Mouse (Mus musculus): ENCODE measurements around the gene Gm3285. TPM values are rescaled to one million over a fixed set of nuclear protein-coding genes. Genes with fewer than 3 reads are reported as not detected.

Gm3285 gene
- not detected in 2 replicates for polyA plus RNA-seq (2012; rRNA removed)

DNA sequence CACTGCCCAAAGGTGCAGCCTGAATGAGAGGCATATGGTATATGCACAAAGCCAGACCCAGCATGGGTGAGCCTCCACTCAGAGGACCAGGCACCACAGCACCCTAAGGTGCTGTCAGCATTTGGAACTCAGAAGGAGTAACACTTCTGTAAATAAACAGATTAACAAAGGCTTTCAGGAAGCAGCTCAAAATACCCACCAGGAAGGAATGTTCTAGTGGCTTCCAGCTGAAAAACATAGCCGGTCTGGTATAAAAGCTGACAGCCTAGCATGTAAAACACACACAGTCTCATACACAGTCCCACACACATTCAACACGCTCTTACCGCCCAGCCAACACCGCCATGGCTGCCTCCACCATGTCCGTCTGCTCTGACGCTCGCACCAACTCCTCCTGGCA lies at the start of gene Gm3285:
Gene Gm3285, plus strand, starts transcription at position 301 of the 400 bp plus-strand sequence.
- DNase-seq (ENCODE audit: extremely low spot score in 1 of 2, low spot score in 1 of 2): no peak

DNA sequence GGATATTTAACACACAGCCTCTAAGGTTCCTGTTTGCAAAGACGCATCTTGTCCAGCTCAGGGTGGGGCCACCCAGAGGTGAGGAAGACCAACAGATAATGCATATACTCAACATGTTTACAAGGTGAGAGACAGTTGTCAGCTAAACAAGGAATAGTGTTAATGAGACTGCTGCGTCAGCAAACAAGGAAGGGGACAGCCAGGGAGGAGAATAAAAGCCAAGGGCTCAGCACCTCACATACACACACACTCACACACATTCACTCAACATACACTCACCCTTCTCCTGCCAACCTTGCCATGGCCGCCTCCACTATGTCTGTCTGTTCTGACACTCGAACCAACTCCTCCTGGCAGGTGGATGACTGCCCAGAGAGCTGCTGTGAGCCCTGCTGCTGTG lies 47.4 kb upstream of the Gm3285 start, which contains the start of gene Gm2696:
Gene Gm2696, plus strand, starts transcription at position 301 of the 400 bp plus-strand sequence.
- DNase-seq (ENCODE audit: extremely low spot score in 1 of 2, low spot score in 1 of 2): no peak

DNA sequence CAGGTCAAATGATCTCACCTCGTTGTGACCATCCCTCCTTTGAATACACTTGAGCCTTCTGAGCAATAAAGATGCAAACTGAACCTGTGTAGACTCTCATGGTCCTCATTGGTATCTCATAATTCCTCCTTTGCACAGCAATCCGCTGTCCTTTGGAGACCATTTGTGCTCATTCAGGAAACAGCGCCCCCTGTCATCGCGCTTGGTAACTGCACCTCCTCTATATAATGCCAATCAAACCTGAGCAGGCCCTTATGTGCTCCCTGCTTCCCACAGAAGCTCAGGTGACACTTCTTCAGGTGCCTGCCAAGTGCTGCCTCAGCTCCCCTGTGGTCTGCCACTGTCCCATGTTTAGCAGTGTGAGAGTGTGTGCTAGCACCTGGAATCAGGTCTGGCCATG lies 46.3 kb upstream of the Gm3285 start:
- DNase-seq (ENCODE audit: extremely low spot score in 1 of 2, low spot score in 1 of 2): peak in 1 of 2 experiments; percentile 28

DNA sequence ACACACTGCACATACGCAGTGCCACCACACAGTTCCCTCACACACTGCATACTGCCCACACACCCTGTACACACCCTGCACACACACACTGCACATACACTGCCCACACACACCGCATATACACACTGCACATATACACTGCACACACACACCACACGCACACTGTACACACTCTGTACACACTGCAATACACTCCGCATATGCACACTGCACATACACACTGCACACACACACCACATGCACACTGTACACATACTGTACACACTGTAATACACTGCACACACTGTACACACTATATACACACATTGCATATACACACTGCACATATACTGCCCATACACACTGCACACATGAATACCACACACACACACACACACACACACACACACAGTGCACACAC lies 43.3 kb upstream of the Gm3285 start:
- no peak for DNase-seq (ENCODE audit: extremely low spot score in 1 of 2, low spot score in 1 of 2)

DNA sequence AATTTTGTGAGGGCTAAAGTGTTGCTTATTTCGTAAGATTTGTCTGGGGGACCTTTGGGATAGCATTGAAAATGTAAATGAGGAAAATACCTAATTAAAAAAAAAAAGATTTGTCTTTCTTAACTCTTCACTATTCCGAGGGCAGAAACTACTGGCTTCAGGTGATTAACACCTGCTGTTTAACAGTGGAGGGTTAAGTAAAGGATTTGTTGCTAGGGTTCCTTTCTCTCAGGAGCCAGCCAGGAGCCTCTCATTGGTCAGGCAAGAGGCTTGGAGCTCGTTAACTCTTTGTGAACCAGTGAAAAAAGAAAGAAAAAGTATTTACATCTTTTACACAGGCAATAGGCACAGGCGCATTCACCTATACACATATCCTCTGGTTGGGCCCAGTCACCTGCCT lies 42.6 kb upstream of the Gm3285 start:
- DNase-seq (ENCODE audit: extremely low spot score in 1 of 2, low spot score in 1 of 2): no peak

DNA sequence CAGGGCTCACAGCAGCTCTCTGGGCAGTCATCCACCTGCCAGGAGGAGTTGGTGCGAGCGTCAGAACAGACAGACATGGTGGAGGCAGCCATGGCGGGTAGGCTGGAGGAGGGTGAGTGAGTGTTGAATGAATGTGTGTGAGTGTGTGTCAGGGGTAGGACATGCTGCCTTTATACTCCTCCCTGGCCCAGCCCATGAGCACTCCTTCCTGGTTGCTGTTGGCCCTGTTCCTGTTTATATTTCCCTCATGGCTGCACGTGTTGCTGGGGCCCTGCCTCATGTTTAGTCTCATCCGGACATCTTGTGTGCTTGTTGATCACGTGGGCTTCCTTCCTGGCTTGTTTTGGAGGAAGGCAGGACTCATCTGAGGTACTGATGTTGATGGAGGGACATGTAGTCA lies 34.8 kb upstream of the Gm3285 start, which contains the start of gene Krtap10-4:
Gene Krtap10-4, minus strand, starts transcription at position 145 of the 400 bp plus-strand sequence.
- no peak for DNase-seq (ENCODE audit: extremely low spot score in 1 of 2, low spot score in 1 of 2)

DNA sequence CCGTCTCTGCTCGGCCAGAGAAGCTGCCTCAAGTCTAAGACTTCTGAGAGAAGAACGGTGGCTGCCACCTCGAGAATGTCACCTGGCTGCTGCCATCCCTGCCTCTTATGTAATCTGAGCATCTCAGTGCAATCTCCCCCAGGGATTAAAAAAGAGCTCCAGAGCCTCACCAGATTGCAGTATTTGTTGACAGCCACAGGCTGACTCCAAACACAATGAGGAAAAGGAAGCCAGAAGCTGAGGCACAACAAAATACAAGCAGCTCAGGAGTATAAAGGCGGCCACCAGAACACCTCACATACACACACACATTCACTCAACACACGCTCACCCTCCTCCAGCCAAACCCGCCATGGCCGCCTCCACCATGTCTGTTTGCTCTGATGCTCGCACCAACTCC lies 26.1 kb upstream of the Gm3285 start, which contains the start of gene Krtap10-10:
Gene Krtap10-10, plus strand, starts transcription at position 301 of the 400 bp plus-strand sequence.
- peak in 1 of 2 experiments; percentile 18 for DNase-seq (ENCODE audit: extremely low spot score in 1 of 2, low spot score in 1 of 2)

DNA sequence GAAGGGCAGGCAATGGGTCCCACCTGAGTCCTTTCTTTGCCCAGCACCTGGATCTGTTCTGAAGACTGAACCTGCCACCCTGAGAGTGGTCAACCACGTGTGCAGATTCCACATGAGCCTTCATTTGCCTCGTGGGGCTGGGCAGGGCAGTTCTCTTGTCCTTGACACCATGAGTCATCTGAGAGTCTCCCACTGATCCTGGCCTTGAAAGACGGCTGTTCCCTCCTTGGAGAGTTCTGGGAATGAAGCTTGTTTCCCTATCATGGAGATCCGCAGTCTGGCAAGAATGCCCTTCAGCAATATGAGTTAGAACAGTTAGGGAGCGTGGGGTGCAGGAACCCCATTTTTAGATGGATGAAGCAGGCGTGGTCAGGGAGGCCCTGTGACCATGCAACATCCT lies 22.8 kb upstream of the Gm3285 start:
- no peak for DNase-seq (ENCODE audit: extremely low spot score in 1 of 2, low spot score in 1 of 2)

DNA sequence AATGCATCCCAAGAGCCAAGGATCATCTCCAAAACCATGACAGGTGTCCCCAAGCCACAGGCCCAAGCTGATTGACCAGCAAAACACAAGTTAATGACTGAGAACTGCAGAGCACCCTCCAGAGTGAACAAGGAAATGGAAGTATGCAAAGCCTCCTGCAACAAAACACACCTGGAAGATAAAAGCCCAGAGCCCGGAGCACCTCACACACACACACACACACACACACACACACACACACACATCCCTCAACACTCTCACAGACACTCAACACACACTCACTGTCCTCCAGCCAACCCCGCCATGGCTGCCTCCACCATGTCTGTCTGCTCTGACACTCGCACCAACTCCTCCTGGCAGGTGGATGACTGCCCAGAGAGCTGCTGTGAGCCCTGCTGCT lies 15.3 kb upstream of the Gm3285 start, which contains the start of gene Gm36176:
Gene Gm36176, plus strand, starts transcription at position 301 of the 400 bp plus-strand sequence.
- DNase-seq (ENCODE audit: extremely low spot score in 1 of 2, low spot score in 1 of 2): no peak

DNA sequence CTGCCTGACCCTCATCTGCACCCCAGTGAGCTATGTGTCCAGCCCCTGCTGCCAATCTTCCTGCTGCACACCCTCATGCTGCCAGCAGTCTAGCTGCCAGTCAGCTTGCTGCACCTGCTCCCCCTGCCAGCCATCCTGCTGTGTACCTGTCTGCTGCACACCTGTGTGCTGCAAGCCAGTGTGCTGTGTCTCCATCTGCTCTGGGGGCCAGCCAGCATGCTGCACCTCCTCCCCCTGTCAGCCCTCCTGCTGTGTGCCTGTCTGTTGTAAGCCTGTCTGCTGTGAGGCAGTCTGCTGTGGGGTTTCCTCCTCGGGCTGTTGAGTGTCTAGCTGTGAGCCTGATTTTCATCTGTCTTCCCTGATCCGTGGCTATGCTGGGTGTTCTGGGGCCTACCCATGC lies 14.8 kb upstream of the Gm3285 start:
- no peak for DNase-seq (ENCODE audit: extremely low spot score in 1 of 2, low spot score in 1 of 2)

DNA sequence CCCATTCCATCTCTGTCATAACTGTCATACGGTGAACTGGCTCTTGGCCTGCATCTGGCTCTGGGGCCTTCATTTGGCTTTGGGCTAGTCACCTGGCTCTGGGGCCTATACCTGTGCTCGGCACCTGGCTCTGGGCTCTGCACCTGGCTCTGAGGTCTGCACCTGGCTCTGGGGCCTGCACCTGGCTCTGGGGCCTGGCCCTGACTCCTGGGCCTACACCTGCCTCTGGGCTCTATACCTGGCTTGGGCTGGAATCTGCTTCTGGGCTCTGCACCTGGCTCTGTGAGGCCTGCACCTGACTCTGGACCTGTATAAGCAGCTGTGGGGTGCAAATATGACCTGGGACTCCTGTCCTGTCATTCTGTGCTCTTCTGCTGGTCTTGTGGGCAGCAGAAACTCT lies 14.2 kb upstream of the Gm3285 start:
- no peak for DNase-seq (ENCODE audit: extremely low spot score in 1 of 2, low spot score in 1 of 2)

DNA sequence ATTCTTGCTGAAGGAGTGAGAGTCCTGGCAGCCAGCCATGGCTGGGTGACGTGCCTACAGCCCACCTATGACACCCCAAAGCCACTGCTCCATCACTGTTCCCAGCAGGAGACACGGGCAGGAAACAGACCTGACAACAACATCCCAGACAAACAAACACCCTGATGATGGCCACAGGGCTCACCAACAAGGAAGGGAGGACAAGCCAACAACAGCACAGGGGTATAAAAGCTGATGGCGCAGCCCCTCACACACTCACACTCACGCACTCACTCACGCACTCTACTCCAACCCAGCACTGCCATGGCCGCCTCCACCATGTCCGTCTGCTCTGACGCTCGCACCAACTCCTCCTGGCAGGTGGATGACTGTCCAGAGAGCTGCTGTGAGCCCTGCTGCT lies 9.2 kb upstream of the Gm3285 start, which contains the start of gene Gm10318:
Gene Gm10318, plus strand, starts transcription at position 301 of the 400 bp plus-strand sequence.
- DNase-seq (ENCODE audit: extremely low spot score in 1 of 2, low spot score in 1 of 2): no peak

DNA sequence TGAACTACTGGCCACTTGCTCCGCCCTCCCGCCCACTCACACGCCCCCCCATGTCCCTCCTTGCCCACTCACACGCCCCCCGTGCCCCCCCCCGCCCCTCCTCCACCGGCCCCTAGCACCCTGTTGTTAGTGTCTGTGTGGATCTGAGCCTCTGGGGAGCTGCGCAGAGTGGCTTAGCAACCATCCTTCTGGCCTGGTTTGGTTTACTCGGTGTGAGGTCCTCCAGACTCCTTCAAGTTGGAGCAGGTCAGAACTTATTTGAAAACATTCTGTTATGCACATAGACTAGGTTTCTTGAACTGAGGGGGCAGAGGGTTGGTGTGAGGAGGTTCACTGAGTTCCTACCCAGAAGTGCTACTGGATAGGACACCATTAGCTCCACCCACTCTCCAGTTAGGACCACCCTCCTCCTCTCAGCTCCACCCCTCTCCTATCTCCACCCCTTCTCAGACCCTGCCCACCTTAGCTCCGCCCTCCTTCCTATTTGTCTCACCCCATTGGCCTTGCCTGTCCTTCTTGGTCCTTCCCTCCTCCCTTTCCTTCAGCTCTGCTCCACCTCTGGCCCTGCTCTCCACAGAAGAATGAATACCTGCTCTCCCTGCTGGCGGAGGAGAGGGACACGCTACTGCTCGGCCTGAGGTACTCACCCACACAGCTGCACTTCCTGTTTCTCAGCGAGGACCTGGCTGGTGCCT lies 2.4 kb downstream of the Gm3285 start:
- no peak for DNase-seq (ENCODE audit: extremely low spot score in 1 of 2, low spot score in 1 of 2)

DNA sequence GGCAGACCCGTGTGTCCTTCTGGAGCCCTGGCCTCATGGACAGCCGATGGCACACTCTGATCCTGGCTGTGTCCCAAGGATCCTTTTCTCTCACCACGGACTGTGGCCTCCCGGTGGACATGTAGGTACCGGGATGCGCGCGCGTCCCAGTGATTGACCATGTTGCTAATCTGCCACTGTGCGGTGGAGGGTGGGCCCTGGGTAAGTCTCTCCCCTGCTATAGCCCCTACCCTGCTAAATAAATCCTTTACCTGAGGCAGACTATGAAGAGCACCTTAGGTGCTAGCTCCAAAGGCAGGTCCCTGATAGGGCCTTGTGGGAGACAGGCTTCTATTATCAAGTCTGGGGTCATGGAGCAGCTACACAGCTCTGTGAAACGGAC lies 3.0 kb downstream of the Gm3285 start:
- DNase-seq (ENCODE audit: extremely low spot score in 1 of 2, low spot score in 1 of 2): no peak

DNA sequence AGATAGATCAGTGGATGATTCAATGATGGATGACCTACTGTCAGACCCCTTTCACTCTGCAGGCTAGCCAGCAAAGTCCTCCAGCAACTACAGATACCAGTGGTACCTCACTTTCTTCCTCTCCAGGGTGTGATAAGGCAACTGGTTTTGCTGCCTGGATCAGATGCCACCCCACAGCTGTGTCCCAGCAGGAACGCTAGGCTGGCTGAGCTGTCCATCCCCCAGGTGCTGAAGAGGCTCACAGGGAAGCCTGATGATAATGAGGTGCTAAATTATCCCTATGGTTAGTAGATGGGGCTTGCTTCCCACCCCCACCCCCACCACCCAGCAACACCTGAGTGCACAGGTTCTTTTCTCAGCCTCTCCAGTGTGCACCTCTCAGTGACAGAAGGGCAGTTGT lies 5.8 kb downstream of the Gm3285 start:
- DNase-seq (ENCODE audit: extremely low spot score in 1 of 2, low spot score in 1 of 2): no peak

DNA sequence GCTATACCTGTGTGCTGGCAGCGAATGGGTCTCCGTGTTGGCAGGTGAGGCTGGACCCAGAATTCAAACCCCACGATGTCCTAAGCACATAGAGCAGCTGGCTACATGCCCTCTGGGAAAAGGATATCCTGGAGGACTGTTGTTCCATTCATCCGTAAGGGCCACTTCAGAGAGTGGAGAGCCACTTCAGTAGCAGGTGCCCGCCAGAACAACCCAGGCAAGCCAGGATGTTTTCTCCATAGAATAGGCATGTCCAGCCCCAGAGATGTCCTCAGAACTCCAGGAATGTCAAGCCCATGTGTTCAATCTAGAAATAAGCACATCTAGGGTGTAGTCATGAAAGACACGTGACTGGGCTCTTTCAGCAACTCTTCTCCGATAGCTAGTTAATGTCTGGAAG lies 7.9 kb downstream of the Gm3285 start:
- DNase-seq (ENCODE audit: extremely low spot score in 1 of 2, low spot score in 1 of 2): no peak

DNA sequence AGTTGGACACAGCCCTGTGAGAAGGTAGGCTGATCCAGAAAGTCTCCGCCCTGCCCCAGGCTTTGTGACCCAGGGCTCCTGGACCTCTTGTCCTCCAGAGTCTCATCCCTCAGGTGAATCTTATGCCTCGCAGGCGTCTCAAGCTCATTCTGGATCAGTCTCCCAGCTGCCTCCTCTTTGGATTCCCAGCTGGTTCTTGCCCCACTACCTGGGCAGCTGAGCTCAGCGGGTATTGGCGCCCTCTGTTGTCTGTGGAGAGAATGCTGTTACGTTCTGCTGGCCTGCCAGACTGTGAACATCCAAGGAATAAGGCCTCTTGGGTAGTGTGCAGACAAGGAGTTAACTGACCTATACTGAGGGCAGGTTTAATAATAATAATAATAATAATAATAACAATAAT lies 17.2 kb downstream of the Gm3285 start:
- DNase-seq (ENCODE audit: extremely low spot score in 1 of 2, low spot score in 1 of 2): peak in 1 of 2 experiments; percentile 68

DNA sequence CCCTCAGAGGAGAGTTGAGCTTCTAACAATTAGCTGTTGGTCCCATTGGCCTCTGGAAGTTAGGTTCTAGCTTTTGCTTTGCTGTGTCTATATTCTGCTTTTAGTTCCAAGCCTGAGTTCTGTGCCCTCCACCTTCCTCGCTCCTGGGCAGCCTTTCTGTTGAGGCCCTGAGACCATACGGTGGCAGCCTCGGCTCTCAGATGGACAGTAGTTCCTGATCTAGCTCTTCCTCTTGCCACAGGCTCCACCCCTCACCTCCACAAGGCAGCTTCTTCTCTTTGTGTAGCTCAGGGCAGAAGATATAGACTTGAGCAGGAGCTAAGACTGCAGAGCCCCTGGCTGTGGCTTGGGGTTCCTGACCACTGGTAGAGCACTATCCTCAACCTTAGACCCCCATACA lies 18.5 kb downstream of the Gm3285 start:
- no peak for DNase-seq (ENCODE audit: extremely low spot score in 1 of 2, low spot score in 1 of 2)

DNA sequence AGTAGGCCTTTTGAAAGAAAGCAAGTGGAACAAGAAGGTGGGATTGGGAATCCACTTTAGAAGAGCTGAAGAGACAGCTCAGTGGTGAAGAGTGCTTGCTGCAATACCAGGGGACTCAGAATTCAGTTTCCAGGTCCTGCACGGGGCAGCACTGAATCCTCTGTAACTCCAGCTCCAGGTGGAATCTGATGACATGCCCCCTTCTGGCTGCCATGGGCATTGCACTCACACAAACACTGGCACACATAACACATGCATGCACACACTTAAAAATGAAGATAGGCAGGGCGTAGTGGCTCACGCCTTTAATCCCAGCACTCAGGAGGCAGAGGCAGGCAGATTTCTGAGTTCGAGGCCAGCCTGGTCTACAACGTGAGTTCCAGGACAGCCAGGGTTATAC lies 20.8 kb downstream of the Gm3285 start:
- DNase-seq (ENCODE audit: extremely low spot score in 1 of 2, low spot score in 1 of 2): no peak

DNA sequence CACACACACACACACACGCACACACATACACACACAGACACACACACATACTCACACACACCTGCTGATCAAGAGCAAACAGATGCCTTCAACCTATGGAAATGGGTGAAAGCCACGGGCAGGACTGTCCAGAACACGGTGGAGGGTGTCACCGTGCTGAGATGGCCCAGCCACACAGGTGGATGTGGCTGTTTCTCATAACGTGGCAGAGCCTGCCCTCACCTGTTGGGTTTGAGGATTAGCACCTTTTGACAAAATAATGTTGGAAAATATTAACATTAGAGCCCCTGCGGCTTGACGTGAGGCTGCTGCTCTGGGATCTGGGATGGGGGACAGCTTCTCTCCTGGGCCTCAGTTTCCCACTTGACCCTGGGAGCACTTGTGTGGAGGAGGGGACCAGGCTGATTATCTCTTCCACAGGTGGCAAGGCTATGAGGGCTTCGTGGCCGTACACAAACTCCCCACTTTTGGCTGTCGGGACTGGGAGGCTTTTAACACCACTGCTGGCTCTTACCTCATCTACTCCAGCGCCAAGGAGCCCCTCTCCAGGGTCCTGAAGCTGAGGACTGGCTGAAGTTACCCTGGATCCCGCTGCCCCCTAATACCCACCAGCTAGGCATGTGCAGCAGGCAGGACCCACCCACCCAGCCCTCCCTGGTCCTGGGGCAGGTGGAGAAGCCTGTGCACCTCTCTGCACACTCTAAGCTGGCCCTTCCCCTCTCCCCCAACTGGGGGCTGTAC lies 24.4 kb downstream of the Gm3285 start:
- DNase-seq (ENCODE audit: extremely low spot score in 1 of 2, low spot score in 1 of 2): no peak

DNA sequence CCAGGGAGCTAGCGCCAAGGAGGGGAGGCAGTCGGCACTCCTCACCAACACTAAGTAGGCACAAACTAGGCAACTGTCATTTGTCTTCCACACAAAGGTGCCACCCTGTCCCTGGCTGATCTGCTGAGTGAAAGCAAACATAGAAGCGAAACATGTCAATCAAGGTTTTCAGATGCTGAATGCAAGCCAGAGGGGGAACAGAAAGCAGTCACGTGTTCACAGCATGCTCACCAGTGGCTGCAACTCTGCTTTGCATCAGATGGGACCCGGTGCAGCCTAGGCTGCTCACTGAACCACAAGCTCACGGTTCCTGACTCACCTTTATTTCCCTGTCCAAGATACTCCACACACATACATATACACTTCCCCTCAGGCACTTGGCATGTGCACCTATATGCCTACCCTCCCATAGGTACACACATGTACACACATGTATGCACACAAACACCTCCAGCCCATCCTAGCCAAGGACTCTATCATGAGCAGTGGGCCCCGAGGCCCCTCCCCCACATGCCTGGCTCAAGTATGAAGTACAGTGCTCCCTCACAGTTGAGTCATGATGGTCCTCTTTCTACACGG lies 29.3 kb downstream of the Gm3285 start:
- no peak for DNase-seq (ENCODE audit: extremely low spot score in 1 of 2, low spot score in 1 of 2)

Data from frontal cortex, adult 2 months (tissue).